Mouse (Mus musculus) forebrain, embryonic 11.5 days (tissue): Measurements from ENCODE around the gene Clec16a. TPM values are rescaled to one million over a fixed set of nuclear protein-coding genes. Genes with fewer than 3 reads are reported as not detected.

Experiments
- ATAC-seq: fragments of 200-750 bp; cut with Nextera tagmentation; replicated peaks from 2 replicates; pipeline ENCODE4 v1.8.0; 2017; ENCODE audit warnings: moderate TSS enrichment; ENCODE audit not compliant: low FRiP score
- DNase-seq: peaks from one replicate; pipeline ENCODE4 v3.0.0-alpha.2; 2017; ENCODE audit warnings: low spot score
- H3K27ac ChIP-seq: fragments of 300-500 bp; sonication (generic); 2 replicates; pipeline ENCODE4 v1.5.1; 2014; ENCODE audit warnings: low read depth, low read length
- H3K27me3 ChIP-seq: fragments of 300-500 bp; sonication (generic); 2 replicates; pipeline ENCODE4 v1.6.1; 2014; ENCODE audit warnings: mild to moderate bottlenecking, low read length, mixed read lengths; ENCODE audit not compliant: control insufficient read depth, insufficient read depth
- H3K36me3 ChIP-seq: fragments of 300-500 bp; sonication (generic); 2 replicates; pipeline ENCODE4 v1.6.1; 2014; ENCODE audit warnings: mild to moderate bottlenecking, low read length, moderate library complexity, mixed read lengths; ENCODE audit not compliant: control insufficient read depth, insufficient read depth
- H3K4me1 ChIP-seq: fragments of 300-500 bp; sonication (generic); replicated peaks from 2 replicates; pipeline ENCODE4 v1.6.1; 2014; ENCODE audit warnings: low read length, mixed read lengths; ENCODE audit not compliant: control insufficient read depth, insufficient read depth
- H3K4me2 ChIP-seq: fragments of 300-500 bp; sonication (generic); 2 replicates; pipeline ENCODE4 v1.6.1; 2014; ENCODE audit warnings: low read depth, mild to moderate bottlenecking, low read length, moderate library complexity, mixed read lengths; ENCODE audit not compliant: severe bottlenecking
- H3K4me3 ChIP-seq: fragments of 300-500 bp; sonication (generic); 2 replicates; pipeline ENCODE4 v1.5.1; 2014; ENCODE audit warnings: low read depth, low read length
- H3K9ac ChIP-seq: fragments of 300-500 bp; sonication (generic); 2 replicates; pipeline ENCODE4 v1.6.1; 2014; ENCODE audit warnings: low read length
- H3K9me3 ChIP-seq: fragments of 300-500 bp; sonication (generic); 2 replicates; pipeline ENCODE4 v1.6.1; 2016; ENCODE audit warnings: low read length, mixed read lengths; ENCODE audit not compliant: control insufficient read depth
- WGBS: fragments of 180-500 bp; shearing (Covaris S2); extraction: QIAGEN DNeasy Blood & Tissue Kit; methylation state at CpG from one replicate; pipeline ENCODE4 v1.1.7; 2014; 5-methylcytosine and 5-hydroxymethylcytosine counted together
- polyA plus RNA-seq: library from polyadenylated mRNA; unstranded; fragments of >200 nt; fragmentation: Nextera tagmentation; extraction: Ambion mirVana; gene quantifications from 2 replicates; pipeline ENCODE4 v1.2.1, GENCODE M21; 2014

Gene Clec16a
- polyA plus RNA-seq, 1 experiment from 2014 or later = 44.6 TPM

DNA sequence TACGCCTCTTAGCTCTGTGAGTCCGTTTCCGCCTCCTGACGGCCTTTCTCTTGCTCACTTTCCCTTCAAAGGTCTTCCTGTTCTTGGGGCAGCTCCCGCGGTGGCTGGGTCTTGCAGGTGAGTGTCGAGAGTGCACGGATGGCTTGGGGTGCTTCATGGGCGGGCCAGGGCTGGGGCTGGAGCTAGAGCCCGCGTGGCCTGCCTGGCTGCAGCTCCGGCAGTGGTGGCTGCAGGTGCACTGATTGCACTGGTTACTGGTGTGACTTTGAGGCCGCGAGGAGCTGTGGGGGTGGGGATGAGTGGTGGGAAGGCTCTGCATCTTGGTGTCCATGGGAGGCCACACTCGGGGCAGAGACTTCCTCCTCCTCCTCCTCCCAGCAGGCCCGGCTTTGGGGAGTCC is 243.1 kb downstream of the Clec16a start, which contains the start of gene Tnp2:
Tnp2 (minus strand) TSS at position 390 of the 400 bp plus-strand sequence.
- Histone ChIP-seq H3K9me3 (no peaks in the 10 kb centered on the region), H3K36me3 (no peaks in the 10 kb centered on the region), H3K27ac (no peak within 1 kb of the TSS), H3K27me3 (peaks cover 12% of the 10 kb centered on the region), H3K4me2 (no peak within 1 kb of the TSS), H3K4me1 (peaks cover 4% of the 10 kb centered on the region; the same call in 1 of the 2 replicates), H3K4me3 (no peak within 1 kb of the TSS), H3K9ac (no peak within 1 kb of the TSS; the same call in 1 of the 2 replicates)
- ATAC-seq (no peak), DNase-seq (no peak)
- WGBS = 56% methylated on average over 16 of the region's 16 CpGs

DNA sequence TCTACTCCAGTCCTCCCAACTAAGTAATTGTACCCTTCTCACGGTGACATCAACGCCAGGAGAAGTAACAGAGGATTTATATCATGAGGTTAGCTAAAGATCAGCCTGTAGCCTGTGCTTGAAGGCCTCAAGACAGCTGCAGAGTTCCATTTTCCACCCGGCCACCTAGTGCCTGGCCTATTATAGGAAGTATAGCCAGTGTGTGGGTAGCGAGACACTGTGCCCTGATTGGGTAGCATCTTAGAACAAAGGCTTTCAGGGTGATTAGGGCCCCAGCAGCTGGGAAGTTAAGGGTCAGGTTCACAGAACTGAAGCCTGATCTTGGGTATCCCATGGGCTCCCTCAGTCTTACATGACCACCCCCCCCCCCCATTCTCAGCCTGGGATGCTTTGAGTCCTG is 243.7 kb downstream of the Clec16a start:
- DNase-seq (no peak), ATAC-seq (no peak)
- H3K27me3 ChIP-seq = peaks cover 7% of the 10 kb centered on the region
- no peak overlapping the region for H3K9ac ChIP-seq
- H3K27ac ChIP-seq = no peak overlapping the region
- WGBS = 44% methylated on average over 4 of the region's 4 CpGs
- H3K9me3 ChIP-seq = no peaks in the 10 kb centered on the region
- H3K36me3 ChIP-seq = no peaks in the 10 kb centered on the region
- no peak overlapping the region for H3K4me3 ChIP-seq
- no peak overlapping the region for H3K4me2 ChIP-seq
- H3K4me1 ChIP-seq = peaks cover 4% of the 10 kb centered on the region; the same call in 1 of the 2 replicates

DNA sequence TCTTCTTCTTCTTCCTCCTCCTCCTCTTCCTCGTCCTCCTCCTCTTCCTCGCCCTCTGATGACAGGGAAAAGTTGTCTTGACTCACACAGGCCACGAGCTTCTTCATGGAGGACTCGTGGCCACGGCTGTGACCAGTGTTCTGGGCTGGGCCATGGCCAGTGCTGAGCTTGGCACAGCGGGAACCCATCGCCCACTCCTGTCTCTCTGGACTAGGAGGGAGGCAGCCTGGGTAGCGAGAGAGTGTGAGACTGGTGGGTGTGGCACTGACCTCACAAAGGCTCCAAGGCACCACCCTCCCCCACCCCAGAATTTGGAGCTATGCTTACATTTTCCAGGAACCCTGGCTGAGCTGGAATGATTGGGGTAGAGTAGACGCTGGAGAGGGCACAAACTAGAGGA is 245.6 kb downstream of the Clec16a start, which contains the start of gene Prm3:
Prm3 (minus strand) TSS at position 213 of the 400 bp plus-strand sequence.
- H3K27ac ChIP-seq = no peak within 1 kb of the TSS
- no peaks in the 10 kb centered on the region for H3K36me3 ChIP-seq
- WGBS = 80% methylated on average over 9 of the region's 9 CpGs
- DNase-seq (no peak), ATAC-seq (no peak)
- peaks cover 4% of the 10 kb centered on the region; the same call in 1 of the 2 replicates for H3K4me1 ChIP-seq
- H3K9ac ChIP-seq = no peak within 1 kb of the TSS
- H3K4me3 ChIP-seq = no peak within 1 kb of the TSS
- no peaks in the 10 kb centered on the region for H3K9me3 ChIP-seq
- H3K4me2 ChIP-seq = no peak within 1 kb of the TSS
- H3K27me3 ChIP-seq = no peaks in the 10 kb centered on the region

Other genes starting within 250 kb of the Clec16a start
- gene Emp2, start 231.4 kb upstream of the Clec16a start, polyA plus RNA-seq = 3.1 and 3.3 TPM in 2 replicates
- 0.15 TPM in 1 of 2 replicates, not detected in the other for gene Tekt5, start 149.8 kb upstream of the Clec16a start, polyA plus RNA-seq
- 69.1 and 71.3 TPM in 2 replicates for gene Nubp1, start 133.4 kb upstream of the Clec16a start, polyA plus RNA-seq
- 22.8 and 23.8 TPM in 2 replicates for gene Tvp23a, start 98.0 kb upstream of the Clec16a start, polyA plus RNA-seq
- 0.35 and 0.63 TPM in 2 replicates for gene Ciita, start 65.3 kb upstream of the Clec16a start, polyA plus RNA-seq
- 23.5 and 25.9 TPM in 2 replicates for gene Dexi, start 2.3 kb upstream of the Clec16a start, polyA plus RNA-seq
- gene Socs1, start 240.2 kb downstream of the Clec16a start, polyA plus RNA-seq = 3.0 and 3.2 TPM in 2 replicates
- gene Tnp2, start 243.3 kb downstream of the Clec16a start, polyA plus RNA-seq = not detected in 2 replicates
- not detected in 2 replicates for gene Prm3, start 245.6 kb downstream of the Clec16a start, polyA plus RNA-seq